In the genomic region with DNA sequence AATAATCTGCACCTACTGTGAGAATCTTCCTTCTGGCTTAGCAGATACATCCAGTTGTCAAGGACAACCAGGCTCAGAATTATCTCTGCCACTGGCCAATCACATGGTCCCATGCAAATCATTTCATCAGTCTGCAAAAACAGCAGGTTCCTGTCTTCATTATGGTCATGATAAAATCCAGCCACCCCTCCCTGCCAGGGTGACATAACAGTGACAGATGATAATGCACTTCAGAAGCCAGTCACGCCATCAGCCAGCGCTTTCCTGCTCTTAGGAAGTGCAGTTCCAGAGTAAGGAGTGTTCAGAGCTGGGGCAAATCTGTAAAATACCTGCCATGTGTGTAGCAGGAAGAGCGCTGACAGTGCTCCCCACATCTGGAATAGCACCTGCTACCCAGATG, we compare ENCODE assay signal across 12 mouse cellular contexts.
A peak's percentile ranks its signal among the peaks of the same experiment; 100 is the strongest.
DNase-seq lines count a peak whose midpoint lies in the region; ATAC-seq lines count a peak whose summit lies in the region.
"Had no signal": no experiment of that assay in that cellular context is flagged by ENCODE, and none has a peak within 500 bp of the region (broad histone marks: within the 10 kb centered on the region; RNA-seq: fewer than 3 reads in every experiment).

No protein-coding gene starts in this region.

- peaks cover 9% of the 10 kb centered on the region; the same call in 1 of the 2 replicates for H3K4me1 ChIP-seq in midbrain, embryonic 15.5 days
- peaks cover 11% of the 10 kb centered on the region for H3K4me1 ChIP-seq in midbrain, embryonic 10.5 days
- peaks cover 12% of the 10 kb centered on the region for H3K4me1 ChIP-seq in hindbrain, embryonic 12.5 days

- peak; percentile 65 for ATAC-seq in midbrain, embryonic 15.5 days (replicated peaks)
- ATAC-seq in hindbrain, embryonic 12.5 days (ENCODE audit: low FRiP score), result peak; percentile 48; the same call in 1 of the 2 replicates
- ATAC-seq: CD4-positive, CD25-positive, alpha-beta regulatory T cell, adult 4 months had no signal

- peak; percentile 96 for DNase-seq in heart, adult 11 months
- no peak for DNase-seq in heart, adult 18-20 months
- DNase-seq in midbrain, embryonic 10.5 days (ENCODE audit: low spot score), result no peak
- peak; percentile 38 for DNase-seq in mesoderm, embryonic 11.5 days (ENCODE audit: low read depth, low spot score)
- no peak for DNase-seq in right cerebral cortex, postnatal 10 days (ENCODE audit: low spot score in 2 of 2)
- no peak for DNase-seq in kidney, postnatal 14 days
- DNase-seq: kidney, postnatal 36 days had no signal

- H3K9me3 ChIP-seq in midbrain, embryonic 15.5 days, result no peaks in the 10 kb centered on the region
- peaks cover 10% of the 10 kb centered on the region for H3K9me3 ChIP-seq in midbrain, embryonic 10.5 days (replicated peaks)
- peaks cover 8% of the 10 kb centered on the region; the same call in 1 of the 2 replicates for H3K9me3 ChIP-seq in hindbrain, embryonic 12.5 days (replicated peaks)
- H3K9me3 ChIP-seq: lung, embryonic 15.5 days had no signal

- H3K36me3 ChIP-seq in midbrain, embryonic 15.5 days (replicated peaks), result peaks cover 11% of the 10 kb centered on the region
- H3K36me3 ChIP-seq in midbrain, embryonic 10.5 days, result peaks cover 21% of the 10 kb centered on the region
- H3K36me3 ChIP-seq in hindbrain, embryonic 12.5 days, result peaks cover 19% of the 10 kb centered on the region

- H3K4me2 ChIP-seq in midbrain, embryonic 15.5 days, result no peak overlapping the region
- no peak overlapping the region for H3K4me2 ChIP-seq in hindbrain, embryonic 12.5 days (replicated peaks)
- H3K4me2 ChIP-seq: lung, embryonic 15.5 days; neural tube, embryonic 12.5 days had no signal

- no peak overlapping the region for H3K9ac ChIP-seq in midbrain, embryonic 15.5 days
- no peak overlapping the region for H3K9ac ChIP-seq in hindbrain, embryonic 12.5 days
- H3K9ac ChIP-seq: lung, embryonic 15.5 days; neural tube, embryonic 12.5 days had no signal

- H3K27me3 ChIP-seq in midbrain, embryonic 15.5 days (replicated peaks), result no peaks in the 10 kb centered on the region
- H3K27me3 ChIP-seq in midbrain, embryonic 10.5 days (ENCODE audit: low read depth, poor library complexity, severe bottlenecking), result peaks cover 33% of the 10 kb centered on the region
- no peaks in the 10 kb centered on the region for H3K27me3 ChIP-seq in hindbrain, embryonic 12.5 days
- H3K27me3 ChIP-seq: lung, embryonic 15.5 days; neural tube, embryonic 12.5 days had no signal

- H3K27ac ChIP-seq in midbrain, embryonic 15.5 days, result no peak overlapping the region
- no peak overlapping the region for H3K27ac ChIP-seq in midbrain, embryonic 10.5 days (replicated peaks)
- H3K27ac ChIP-seq in hindbrain, embryonic 12.5 days, result no peak overlapping the region
- H3K27ac ChIP-seq: lung, embryonic 15.5 days; neural tube, embryonic 12.5 days had no signal

- H3K4me3 ChIP-seq in midbrain, embryonic 15.5 days, result no peak overlapping the region
- H3K4me3 ChIP-seq in midbrain, embryonic 10.5 days, result no peak overlapping the region
- no peak overlapping the region for H3K4me3 ChIP-seq in hindbrain, embryonic 12.5 days
- H3K4me3 ChIP-seq: lung, embryonic 15.5 days; neural tube, embryonic 12.5 days had no signal

- 50% methylated on average over 3 of the region's 3 CpGs for WGBS in midbrain, embryonic 15.5 days
- WGBS in midbrain, embryonic 10.5 days, result 73% methylated on average over 3 of the region's 3 CpGs
- WGBS in hindbrain, embryonic 12.5 days, result 55% methylated on average over 3 of the region's 3 CpGs

Comparison
In these comparisons a context has a peak if more than half of its experiments do, and no peak if none do; other contexts are left out.
1. DNase-seq: peak in heart, adult 11 months (single experiment) and mesoderm, embryonic 11.5 days (single experiment); none in heart, adult 18-20 months (0 of 2), midbrain, embryonic 10.5 days (single experiment), right cerebral cortex, postnatal 10 days (0 of 2) and kidney, postnatal 14 days (single experiment).